Mouse (Mus musculus): ENCODE measurements around the gene Fam107b.

Fam107b gene

GRCm38 (mm10) chr2:3608868-3609854 is 38.9 kb downstream of the Fam107b start:
- no peak for DNase-seq (ENCODE audit: low spot score)

GRCm38 (mm10) chr2:3618446-3618845 is 48.2 kb downstream of the Fam107b start:
- no peak for DNase-seq (ENCODE audit: low spot score)

- DNase-seq (ENCODE audit: low spot score) = no peak
These were observed 51.3 kb downstream of the Fam107b start for GRCm38 (mm10) chr2:3621568-3621967.

GRCm38 (mm10) chr2:3622158-3622557 is 51.9 kb downstream of the Fam107b start:
- DNase-seq (ENCODE audit: low spot score) = no peak

- DNase-seq (ENCODE audit: low spot score) = no peak
These were observed 53.1 kb downstream of the Fam107b start for GRCm38 (mm10) chr2:3623207-3623980.

- no peak for DNase-seq (ENCODE audit: low spot score)
These were observed 53.8 kb downstream of the Fam107b start for GRCm38 (mm10) chr2:3623981-3624584.

- no peak for DNase-seq (ENCODE audit: low spot score)
These were observed 58.8 kb downstream of the Fam107b start for GRCm38 (mm10) chr2:3629096-3629495.

- DNase-seq (ENCODE audit: low spot score) = peak; percentile 13
These were observed 59.5 kb downstream of the Fam107b start for GRCm38 (mm10) chr2:3629741-3630140.

- DNase-seq (ENCODE audit: low spot score) = no peak
These were observed 60.6 kb downstream of the Fam107b start for GRCm38 (mm10) chr2:3630769-3631477.

GRCm38 (mm10) chr2:3633137-3633536 is 62.8 kb downstream of the Fam107b start:
- no peak for DNase-seq (ENCODE audit: low spot score)

- DNase-seq (ENCODE audit: low spot score) = no peak
These were observed 66.5 kb downstream of the Fam107b start for GRCm38 (mm10) chr2:3636771-3637170.

GRCm38 (mm10) chr2:3641001-3641770 is 70.9 kb downstream of the Fam107b start:
- no peak for DNase-seq (ENCODE audit: low spot score)

GRCm38 (mm10) chr2:3642949-3643348 is 72.7 kb downstream of the Fam107b start:
- no peak for DNase-seq (ENCODE audit: low spot score)

- DNase-seq (ENCODE audit: low spot score) = no peak
These were observed 75.5 kb downstream of the Fam107b start for GRCm38 (mm10) chr2:3645741-3646140.

GRCm38 (mm10) chr2:3649171-3649570 is 78.9 kb downstream of the Fam107b start:
- DNase-seq (ENCODE audit: low spot score) = no peak

- DNase-seq (ENCODE audit: low spot score) = no peak
These were observed 84.3 kb downstream of the Fam107b start for GRCm38 (mm10) chr2:3654606-3655005.

GRCm38 (mm10) chr2:3656091-3656490 is 85.8 kb downstream of the Fam107b start:
- no peak for DNase-seq (ENCODE audit: low spot score)

GRCm38 (mm10) chr2:3656834-3657233 is 86.5 kb downstream of the Fam107b start:
- DNase-seq (ENCODE audit: low spot score) = no peak

- no peak for DNase-seq (ENCODE audit: low spot score)
These were observed 87.1 kb downstream of the Fam107b start for GRCm38 (mm10) chr2:3657376-3657775.

- peak; percentile 20 for DNase-seq (ENCODE audit: low spot score)
These were observed 87.8 kb downstream of the Fam107b start for GRCm38 (mm10) chr2:3657811-3658730.
